Mouse (Mus musculus) adrenal gland, postnatal 4 days (tissue): ENCODE results near the gene March8. TPM values are rescaled to one million over a fixed set of nuclear protein-coding genes. Genes with fewer than 3 reads are reported as not detected.

Experiments used
- DNase-seq, 2 experiments: peaks; one replicate each; pipeline ENCODE4 v3.0.0; 2021 to 2022; ENCODE audit warnings: low spot score in 2 of 2, mixed read lengths in 2 of 2
- total RNA-seq, 2 experiments: library from RNA; stranded (reverse); gene quantifications; 2 replicates each; pipeline ENCODE4 v1.2.3; 2021

March8 gene
- total RNA-seq, 2 experiments from 2014 or later: 80.1 to 98.6 TPM

- no peak for DNase-seq
Measured at GRCm38 (mm10) chr6:116406680-116407079, 68.9 kb downstream of the March8 start.

- no peak for DNase-seq
Measured at GRCm38 (mm10) chr6:116407216-116407615, 69.4 kb downstream of the March8 start.

DNA sequence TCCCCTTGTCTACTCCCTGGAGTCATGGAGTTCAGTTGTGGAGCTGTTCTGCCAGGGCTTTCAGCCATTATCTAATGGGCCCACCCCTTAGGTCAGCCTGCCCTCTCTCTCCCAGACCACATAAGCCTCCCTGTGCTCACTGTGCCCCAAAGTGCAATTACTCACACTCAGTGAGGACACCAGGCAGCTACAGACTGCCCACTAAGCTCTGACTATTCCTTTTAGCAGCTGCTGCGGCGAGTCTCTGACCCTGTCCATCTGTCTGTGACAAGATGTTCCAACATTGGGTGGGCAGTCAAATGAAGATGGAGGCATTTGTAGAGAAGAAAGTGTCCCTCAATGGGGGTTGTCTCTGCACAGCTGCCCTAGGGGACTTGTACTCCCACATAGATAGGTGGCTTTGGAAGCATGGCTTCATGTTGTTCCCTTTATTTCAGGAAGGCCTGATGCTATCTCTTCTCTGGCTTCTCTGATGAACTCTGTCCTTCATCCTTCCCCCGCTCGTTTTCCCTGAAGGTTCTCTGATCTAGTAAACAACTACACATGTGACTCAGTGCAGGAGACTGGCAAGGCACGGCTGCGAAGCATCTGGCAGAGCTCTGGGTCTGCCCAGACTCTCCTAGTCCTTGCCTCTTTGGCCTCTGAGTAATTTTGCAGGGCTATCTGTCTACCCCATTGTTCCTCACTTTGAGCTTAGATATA lies 70.3 kb downstream of the March8 start:
- no peak for DNase-seq

DNA sequence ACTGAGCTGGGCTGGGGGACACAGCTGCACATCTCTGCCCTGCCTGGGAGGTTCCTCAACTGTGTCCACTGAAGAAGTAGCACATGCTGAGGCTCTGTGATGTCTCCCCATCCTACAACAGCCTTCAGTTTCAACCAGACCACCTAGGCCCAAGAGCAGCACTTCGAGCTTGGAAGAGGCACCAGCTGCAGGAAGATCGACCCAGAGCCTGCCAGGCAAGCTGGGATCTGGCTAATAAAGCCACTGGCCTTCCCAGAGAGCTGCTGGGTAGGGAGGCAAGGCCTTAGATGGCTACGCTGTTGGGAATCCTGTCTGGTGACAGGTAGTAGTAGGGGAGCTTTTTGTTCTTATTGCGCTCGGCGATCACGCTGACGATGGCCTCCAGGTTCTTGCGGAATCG lies 72.6 kb downstream of the March8 start:
- DNase-seq: no peak

- no peak for DNase-seq
Measured at GRCm38 (mm10) chr6:116411716-116412115, 73.9 kb downstream of the March8 start.

DNA sequence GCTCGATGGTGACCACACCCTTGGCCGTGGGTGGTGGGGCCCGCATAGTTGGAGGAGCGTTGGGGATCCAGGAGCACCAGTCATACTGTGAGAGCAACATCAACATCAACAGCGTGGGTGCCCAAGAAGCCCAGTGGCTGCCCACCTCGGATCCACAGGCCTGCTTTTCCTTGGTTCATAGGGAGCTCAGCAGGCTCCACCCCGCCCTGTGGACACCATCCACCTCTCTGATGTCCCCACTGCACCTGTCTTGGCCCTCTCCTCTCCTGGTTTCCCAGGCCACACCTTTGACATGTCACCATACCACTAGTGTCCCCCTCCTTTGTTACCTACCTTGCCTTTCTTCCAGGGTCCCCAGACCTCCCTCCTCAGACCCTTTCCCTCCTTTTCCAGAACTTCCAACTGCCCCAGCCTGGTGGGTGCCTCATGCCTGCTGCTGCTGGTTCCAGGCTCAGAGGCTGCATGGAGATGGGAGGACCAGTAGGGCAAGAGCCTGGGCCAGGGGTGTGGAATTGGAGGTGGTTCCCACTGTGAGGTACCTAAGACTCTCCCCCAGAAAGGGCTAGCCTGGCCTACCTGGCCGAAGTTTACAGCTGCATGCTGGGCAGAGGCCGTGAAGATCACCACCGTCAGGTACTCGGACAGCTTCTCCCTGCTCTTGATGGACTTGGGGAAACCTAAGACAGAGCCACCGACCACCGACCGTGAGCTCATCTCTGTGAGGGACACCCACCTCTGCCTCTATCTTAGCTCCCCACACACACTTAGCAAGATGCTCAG lies 74.9 kb downstream of the March8 start:
- no peak for DNase-seq

GRCm38 (mm10) chr6:116415126-116415676 lies 77.4 kb downstream of the March8 start:
- DNase-seq: no peak

DNA sequence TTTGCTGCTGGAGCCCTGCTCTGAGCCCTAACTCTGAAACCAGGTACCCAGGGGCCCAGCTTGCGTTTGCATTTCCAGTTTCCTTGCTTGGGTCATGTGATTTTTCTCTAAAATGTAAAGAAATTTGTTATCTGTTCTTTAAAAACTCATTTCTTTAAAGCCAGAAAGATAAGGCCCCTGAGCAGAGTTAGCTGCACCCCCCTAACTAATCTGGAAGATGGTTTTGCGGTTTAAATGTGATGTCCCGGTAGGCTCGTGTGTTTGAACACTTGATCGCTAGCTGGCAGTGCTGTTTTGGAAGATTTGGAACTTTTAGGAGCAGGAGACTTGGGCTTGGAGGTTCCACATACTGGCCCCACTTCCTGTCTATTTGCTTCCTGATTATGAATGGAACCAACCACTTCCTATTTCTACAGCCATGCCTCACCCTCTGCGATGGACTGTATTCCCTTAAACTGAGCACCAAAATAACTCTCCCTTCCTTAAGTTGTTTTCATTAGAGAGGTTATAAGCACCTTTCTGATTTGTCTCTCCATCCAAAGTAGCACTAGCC lies 78.3 kb downstream of the March8 start:
- DNase-seq: no peak

DNA sequence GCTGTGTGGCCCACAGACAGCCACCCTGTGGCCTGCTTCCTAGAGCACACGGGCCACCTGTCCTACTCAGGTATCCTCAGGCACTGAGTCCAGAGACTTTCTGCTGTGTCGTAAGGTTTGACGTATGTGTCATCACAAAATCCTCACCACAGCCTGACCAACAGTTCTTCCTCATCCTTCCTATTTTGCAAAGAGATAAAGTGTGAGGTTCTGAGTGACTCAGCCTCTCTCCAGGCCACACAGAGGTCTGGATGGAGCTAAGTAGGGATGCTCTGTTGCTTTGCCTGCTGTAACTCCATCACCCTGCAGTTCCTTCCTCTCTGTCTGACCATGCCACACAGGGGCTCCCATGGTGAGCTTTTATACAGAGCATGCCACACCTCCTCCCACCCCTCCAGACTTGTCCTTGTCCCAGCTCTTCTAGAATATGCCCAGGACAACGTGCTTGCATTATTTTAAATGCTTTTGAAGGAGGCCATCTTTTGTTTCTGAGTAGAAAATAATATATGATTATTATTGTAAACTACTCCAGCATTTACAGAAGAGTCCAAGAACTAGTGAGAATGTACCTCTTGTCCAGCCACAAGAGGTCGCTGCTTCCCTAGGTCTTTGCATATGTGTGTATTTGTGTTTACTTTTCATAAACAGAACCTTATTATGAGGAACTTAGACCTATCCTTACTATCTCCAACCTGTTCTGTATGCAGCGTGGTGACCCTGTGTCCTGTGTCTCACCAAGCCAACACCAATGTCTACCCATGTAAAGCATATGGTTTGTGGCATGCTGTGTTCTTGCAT lies 79.9 kb downstream of the March8 start:
- DNase-seq: no peak

GRCm38 (mm10) chr6:116418487-116418886 lies 80.7 kb downstream of the March8 start:
- no peak for DNase-seq

GRCm38 (mm10) chr6:116419699-116420098 lies 81.9 kb downstream of the March8 start:
- no peak for DNase-seq

DNA sequence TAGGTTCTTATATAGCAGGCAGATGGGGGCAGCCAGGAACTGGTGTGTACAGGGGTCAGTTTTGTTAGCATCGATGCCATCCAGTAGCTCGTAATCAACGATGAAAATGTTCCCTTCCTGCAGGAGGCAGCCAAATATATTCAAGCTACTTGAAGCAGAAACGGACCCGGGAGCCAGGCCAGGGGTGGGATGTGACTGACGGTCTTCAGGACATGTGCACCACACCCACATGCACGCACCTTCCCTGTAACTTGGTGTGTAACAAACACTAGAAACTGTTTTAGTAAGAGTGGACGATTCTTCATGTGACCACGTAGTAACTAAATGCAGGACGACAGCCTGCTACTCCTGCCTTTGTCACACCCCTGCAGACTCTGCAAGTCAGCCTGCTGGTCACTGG lies 82.4 kb downstream of the March8 start:
- no peak for DNase-seq

GRCm38 (mm10) chr6:116422991-116423390 lies 85.2 kb downstream of the March8 start:
- DNase-seq: no peak

DNA sequence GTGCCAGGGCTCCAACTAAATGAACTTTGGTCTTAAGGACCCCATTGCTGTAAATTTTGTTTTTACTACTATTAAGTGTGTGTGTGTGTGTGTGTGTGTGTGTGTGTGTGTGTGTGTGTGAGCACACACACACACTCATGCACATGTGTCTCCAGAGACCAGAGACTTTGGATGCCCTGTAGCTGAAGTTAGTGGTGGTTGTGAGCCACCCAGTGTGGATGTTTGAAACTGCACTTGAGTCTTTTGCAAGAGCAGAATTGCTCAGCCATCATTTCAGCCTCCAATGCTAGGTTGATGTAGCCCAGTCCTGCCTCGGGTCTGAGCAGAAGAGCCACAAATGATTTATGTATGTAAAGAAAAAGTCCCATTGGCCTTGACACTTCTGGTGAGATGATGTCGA lies 85.8 kb downstream of the March8 start:
- DNase-seq: no peak

GRCm38 (mm10) chr6:116427552-116427951 lies 89.7 kb downstream of the March8 start:
- DNase-seq: no peak

GRCm38 (mm10) chr6:116428282-116428681 lies 90.5 kb downstream of the March8 start:
- no peak for DNase-seq

GRCm38 (mm10) chr6:116438864-116439263 lies 101.0 kb downstream of the March8 start:
- DNase-seq: no peak

DNA sequence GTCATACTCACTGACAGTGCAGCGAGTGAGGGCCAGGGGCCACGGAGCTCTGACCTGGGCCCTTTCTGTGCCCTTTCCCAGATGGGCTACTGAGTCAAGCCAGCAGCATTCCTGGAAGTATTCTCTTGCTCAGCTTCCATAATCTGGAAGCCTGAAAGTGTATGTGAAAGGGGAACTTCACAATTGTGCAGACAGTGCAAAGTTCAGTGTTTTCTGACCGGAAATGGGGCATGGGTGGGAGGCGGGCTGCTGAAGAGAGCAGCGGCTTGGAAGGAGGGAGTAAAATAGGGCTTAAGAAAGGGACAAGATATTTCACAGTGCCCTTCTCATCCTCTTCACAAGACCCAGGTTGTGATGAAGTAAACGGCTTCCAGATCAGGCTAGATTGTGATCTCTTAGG lies 101.7 kb downstream of the March8 start:
- no peak for DNase-seq

DNA sequence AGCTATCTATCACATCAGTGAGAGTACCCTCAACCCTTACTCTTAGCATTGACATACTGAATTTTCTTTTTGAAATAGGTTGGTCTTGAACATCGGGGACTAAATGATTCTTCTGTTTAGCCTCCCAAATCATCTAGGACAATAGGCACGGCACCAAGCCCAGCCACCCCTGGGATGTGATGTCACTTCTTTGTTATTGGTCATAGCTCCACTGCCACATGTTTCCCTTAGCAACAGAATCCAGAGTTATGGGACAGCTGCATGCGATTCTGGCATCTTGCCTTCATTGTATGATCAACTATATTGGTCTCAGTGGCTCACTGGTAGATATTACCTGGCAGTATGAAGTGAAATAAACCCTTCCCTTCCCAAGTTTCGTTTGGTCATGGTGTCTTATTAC lies 102.6 kb downstream of the March8 start:
- DNase-seq: no peak

DNA sequence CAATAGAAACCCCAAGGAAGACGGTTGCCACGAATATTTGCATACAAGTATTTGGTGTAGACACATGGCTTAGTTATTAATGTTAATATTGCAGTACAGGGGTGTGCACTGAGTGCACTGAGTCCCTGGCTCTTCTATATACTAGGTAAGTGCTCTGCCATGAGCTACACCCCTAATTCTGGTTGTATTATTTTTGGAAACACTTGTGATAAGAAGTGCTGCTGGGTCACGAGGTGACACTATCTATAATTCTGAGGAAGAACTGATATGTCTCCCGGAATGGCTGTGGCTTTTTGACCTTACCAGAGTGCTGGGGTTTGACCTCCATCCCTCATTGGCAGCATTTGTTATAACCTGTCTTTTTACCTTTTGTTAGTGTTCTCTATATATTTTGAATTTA lies 103.0 kb downstream of the March8 start:
- DNase-seq: no peak

- DNase-seq: no peak
Measured at GRCm38 (mm10) chr6:116455781-116456180, 118.0 kb downstream of the March8 start.
